Mouse (Mus musculus) CH12.LX (cell line): Measurements from ENCODE around the gene Cmklr1. TPM values are rescaled to one million over a fixed set of nuclear protein-coding genes. Genes with fewer than 3 reads are reported as not detected.

Experiments used
- DNase-seq: peaks from one replicate; pipeline ENCODE4 v3.0.0-alpha.2; 2013; ENCODE audit errors: extremely low read depth
- H3K27ac ChIP-seq: 2 replicates; pipeline ENCODE4 v1.5.1; 2012; ENCODE audit warnings: low read depth, mild to moderate bottlenecking, control low read depth, moderate library complexity; ENCODE audit not compliant: insufficient read depth
- H3K27me3 ChIP-seq: replicated peaks from 2 replicates; pipeline ENCODE3; 2012; ENCODE audit warnings: inconsistent platforms
- H3K36me3 ChIP-seq, 2 experiments: replicated peaks in 1 of 2; 2 replicates each; pipeline versions ENCODE3 to v1.6.1; 2012; ENCODE audit warnings: inconsistent platforms in 1 of 2, low read length in 1 of 2, mild to moderate bottlenecking in 1 of 2, mixed read lengths in 1 of 2, moderate library complexity in 1 of 2; ENCODE audit not compliant: control insufficient read depth in 1 of 2, insufficient read depth in 1 of 2
- H3K4me1 ChIP-seq, 2 experiments: 2 replicates each; pipeline ENCODE4 v1.6.1; 2012; ENCODE audit warnings: inconsistent platforms in 1 of 2, moderate library complexity in 1 of 2; ENCODE audit not compliant: insufficient read depth in 2 of 2, control insufficient read depth in 1 of 2
- H3K4me2 ChIP-seq: 2 replicates; pipeline ENCODE4 v1.6.1; 2012; ENCODE audit warnings: low read depth, mild to moderate bottlenecking, control low read depth; ENCODE audit not compliant: poor library complexity, insufficient read depth, severe bottlenecking
- H3K4me3 ChIP-seq, 3 experiments: fragments of 150-350 bp in 1 of 3; sonication (generic) in 1 of 3; replicated peaks in 1 of 3; 2 replicates each; pipeline versions ENCODE3 to v1.5.1; 2011 to 2012; ENCODE audit warnings: low read depth in 2 of 3, low read length in 2 of 3, mild to moderate bottlenecking in 2 of 3, moderate library complexity in 2 of 3, control low read depth in 1 of 3, improper control_type of control experiment in 1 of 3, inconsistent platforms in 1 of 3, mixed read lengths in 1 of 3; ENCODE audit not compliant: poor library complexity in 1 of 3
- H3K79me2 ChIP-seq: replicated peaks from 2 replicates; pipeline ENCODE4 v1.6.1; 2012; ENCODE audit warnings: mild to moderate bottlenecking, moderate library complexity; ENCODE audit not compliant: control insufficient read depth, poor library complexity, insufficient read depth, severe bottlenecking; ENCODE audit errors: extremely low read depth
- H3K9ac ChIP-seq: 2 replicates; pipeline ENCODE4 v1.6.1; 2012; ENCODE audit warnings: low read depth, mild to moderate bottlenecking, control low read depth, moderate library complexity; ENCODE audit not compliant: insufficient read depth
- H3K9me3 ChIP-seq: replicated peaks from 2 replicates; pipeline ENCODE3; 2012; ENCODE audit warnings: low read length, inconsistent platforms, mixed read lengths
- BHLHE40 ChIP-seq: IDR thresholded peaks from 2 replicates; pipeline ENCODE4 v1.6.1; 2011; ENCODE audit warnings: mild to moderate bottlenecking, low read depth, low read length, improper control_type of control experiment
- CHD1 ChIP-seq: IDR thresholded peaks from 2 replicates; pipeline ENCODE4 v1.6.1; 2012; ENCODE audit warnings: low read depth, low read length, improper control_type of control experiment, inconsistent platforms
- CTCF ChIP-seq, 2 experiments: IDR thresholded peaks in 1 of 2; conservative IDR thresholded peaks in 1 of 2; 2 replicates each; pipeline ENCODE4 v1.5.1; 2011 to 2012; ENCODE audit warnings: low read depth in 2 of 2, low read length in 2 of 2, improper control_type of control experiment in 1 of 2, inconsistent platforms in 1 of 2, mild to moderate bottlenecking in 1 of 2, moderate library complexity in 1 of 2
- E2F4 ChIP-seq: IDR thresholded peaks from 2 replicates; pipeline ENCODE4 v1.6.1; 2011; ENCODE audit warnings: low read depth, low read length, improper control_type of control experiment; ENCODE audit not compliant: insufficient replicate concordance
- EP300 ChIP-seq: IDR thresholded peaks from 2 replicates; pipeline ENCODE4 v1.6.1; 2011; ENCODE audit warnings: low read length, improper control_type of control experiment
- ETS1 ChIP-seq: conservative IDR thresholded peaks from 2 replicates; pipeline ENCODE4 v1.6.1; 2012; ENCODE audit warnings: low read depth, mild to moderate bottlenecking, inconsistent platforms, low read length, improper control_type of control experiment, moderate library complexity
- HCFC1 ChIP-seq: IDR thresholded peaks from 2 replicates; pipeline ENCODE4 v1.6.1; 2012; ENCODE audit warnings: low read depth, mild to moderate bottlenecking, inconsistent platforms, low read length, improper control_type of control experiment
- JUN ChIP-seq: IDR thresholded peaks from 2 replicates; pipeline ENCODE4 v1.6.1; 2011; ENCODE audit warnings: low read depth, mild to moderate bottlenecking, low read length, improper control_type of control experiment, moderate library complexity; ENCODE audit not compliant: insufficient read depth
- JUND ChIP-seq: conservative IDR thresholded peaks from 2 replicates; pipeline ENCODE4 v1.6.1; 2011; ENCODE audit warnings: low read depth, low read length, improper control_type of control experiment
- KAT2A ChIP-seq: IDR thresholded peaks from 2 replicates; pipeline ENCODE4 v1.6.1; 2012; ENCODE audit warnings: low read length, improper control_type of control experiment, inconsistent platforms; ENCODE audit not compliant: insufficient replicate concordance
- NELFE ChIP-seq: IDR thresholded peaks from 2 replicates; pipeline ENCODE4 v1.6.1; 2011; ENCODE audit warnings: low read depth, low read length, improper control_type of control experiment
- NRF1 ChIP-seq: IDR thresholded peaks from 2 replicates; pipeline ENCODE4 v1.6.1; 2014; ENCODE audit warnings: low read depth, mild to moderate bottlenecking, inconsistent platforms, low read length, improper control_type of control experiment, moderate library complexity
- PAX5 ChIP-seq: IDR thresholded peaks from 2 replicates; pipeline ENCODE4 v1.6.1; 2012; ENCODE audit warnings: low read length, inconsistent platforms, mixed read lengths
- POLR2AphosphoS2 ChIP-seq: IDR thresholded peaks from 2 replicates; pipeline ENCODE4 v1.6.1; 2011; ENCODE audit warnings: low read depth, low read length, improper control_type of control experiment
- RCOR1 ChIP-seq: conservative IDR thresholded peaks from 2 replicates; pipeline ENCODE4 v1.6.1; 2012; ENCODE audit warnings: low read depth, mild to moderate bottlenecking, inconsistent platforms, low read length, improper control_type of control experiment
- SMC3 ChIP-seq: IDR thresholded peaks from 2 replicates; pipeline ENCODE4 v1.6.1; 2011; ENCODE audit warnings: low read depth, low read length, improper control_type of control experiment
- UBTF ChIP-seq: IDR thresholded peaks from 2 replicates; pipeline ENCODE4 v1.6.1; 2012; ENCODE audit warnings: low read depth, mild to moderate bottlenecking, inconsistent platforms, low read length, improper control_type of control experiment, moderate library complexity
- ZC3H11A ChIP-seq: IDR thresholded peaks from 2 replicates; pipeline ENCODE4 v1.6.1; 2012; ENCODE audit warnings: low read depth, mild to moderate bottlenecking, inconsistent platforms, low read length, improper control_type of control experiment
- ZMIZ1 ChIP-seq: IDR thresholded peaks from 2 replicates; pipeline ENCODE4 v1.6.1; 2012; ENCODE audit warnings: low read depth, mild to moderate bottlenecking, inconsistent platforms, low read length, improper control_type of control experiment
- dilution Hi-C: fragments of 300-500 bp; cut with MboI; formaldehyde crosslinking; loops from 2 replicates; pipeline ENCODE4 v1.14.3; 2020; ENCODE audit warnings: low sequenced_read_pairs; ENCODE audit not compliant: extremely low pct_unique_long_range_greater_than_20kb, extremely low pct_ligation_motif_present
- in situ Hi-C: fragments of 300-500 bp; cut with MboI; formaldehyde crosslinking; loops from 3 replicates; pipeline ENCODE4 v1.14.3; 2019; ENCODE audit warnings: low sequenced_read_pairs, low pct_ligation_motif_present, low pct_unique_long_range_greater_than_20kb, mixed read lengths
- polyA plus RNA-seq: library from polyadenylated mRNA; unstranded; fragments of >175 nt; gene quantifications from 2 replicates; pipeline ENCODE4 v1.2.1, GENCODE M21; 2012; ENCODE audit warnings: low read depth; ENCODE audit not compliant: insufficient read length
- total RNA-seq, 2 experiments: library from RNA; depleted of rRNA; stranded (reverse); fragments of 300-350 nt in 1 of 2; fragments of >200 nt in 1 of 2; gene quantifications; 2 replicates each; pipeline ENCODE4 v1.2.3; 2012 to 2014

Cmklr1 gene
- total and polyA plus RNA-seq, 3 experiments, result not detected

DNA sequence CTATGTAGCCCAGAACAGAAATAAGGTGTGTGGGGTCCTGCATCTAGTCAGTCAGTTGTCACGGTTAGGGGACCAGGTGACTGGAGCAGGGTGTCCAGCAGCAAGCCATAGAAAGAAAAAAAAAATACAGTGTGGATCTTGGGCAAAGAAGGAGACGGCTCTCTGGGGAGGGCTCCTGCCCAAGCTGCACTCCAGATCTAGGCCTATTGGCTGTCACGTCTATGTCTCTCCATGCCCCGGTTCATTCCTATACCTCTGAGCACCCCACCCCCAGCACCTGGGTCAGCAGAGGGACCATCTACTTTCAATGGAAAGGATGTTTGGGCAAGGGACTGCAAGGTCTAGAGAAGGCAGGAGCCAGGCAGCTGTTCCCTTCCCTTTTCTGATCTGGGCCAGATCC lies 29.3 kb upstream of the Cmklr1 start:
- Histone ChIP-seq H3K27ac (no peak overlapping the region), H3K36me3 (no peaks in the 10 kb centered on the region), H3K79me2 (no peaks in the 10 kb centered on the region), H3K9ac (no peak overlapping the region), H3K4me2 (no peak overlapping the region), H3K4me1 (no peaks in the 10 kb centered on the region), H3K4me3 (no peak overlapping the region), H3K9me3 (peaks cover 3% of the 10 kb centered on the region), H3K27me3 (peaks cover 63% of the 10 kb centered on the region)
- dilution Hi-C loops, result no loop called here
- in situ Hi-C loops, result no loop called here
- no peak for DNase-seq
- no peak for TF ChIP-seq JUN
- TF ChIP-seq HCFC1, result no peak
- TF ChIP-seq PAX5, result no peak
- TF ChIP-seq UBTF, result no peak
- TF ChIP-seq KAT2A, result no peak
- TF ChIP-seq ZMIZ1, result no peak
- TF ChIP-seq CHD1, result no peak
- TF ChIP-seq E2F4, result no peak
- TF ChIP-seq POLR2AphosphoS2, result no peak
- TF ChIP-seq ETS1, result no peak
- no peak for TF ChIP-seq NRF1
- no peak for TF ChIP-seq NELFE
- no peak for TF ChIP-seq RCOR1
- no peak for TF ChIP-seq JUND
- TF ChIP-seq ZC3H11A, result no peak
- no peak for TF ChIP-seq EP300
- TF ChIP-seq BHLHE40, result no peak
- no peak for TF ChIP-seq CTCF (conservative IDR thresholded peaks at IDR 0.05 in 1 of 2, IDR thresholded peaks at IDR 0.05 in 1 of 2; ENCODE audit: low read depth in 2 of 2, low read length in 2 of 2)
- no peak for TF ChIP-seq SMC3

DNA sequence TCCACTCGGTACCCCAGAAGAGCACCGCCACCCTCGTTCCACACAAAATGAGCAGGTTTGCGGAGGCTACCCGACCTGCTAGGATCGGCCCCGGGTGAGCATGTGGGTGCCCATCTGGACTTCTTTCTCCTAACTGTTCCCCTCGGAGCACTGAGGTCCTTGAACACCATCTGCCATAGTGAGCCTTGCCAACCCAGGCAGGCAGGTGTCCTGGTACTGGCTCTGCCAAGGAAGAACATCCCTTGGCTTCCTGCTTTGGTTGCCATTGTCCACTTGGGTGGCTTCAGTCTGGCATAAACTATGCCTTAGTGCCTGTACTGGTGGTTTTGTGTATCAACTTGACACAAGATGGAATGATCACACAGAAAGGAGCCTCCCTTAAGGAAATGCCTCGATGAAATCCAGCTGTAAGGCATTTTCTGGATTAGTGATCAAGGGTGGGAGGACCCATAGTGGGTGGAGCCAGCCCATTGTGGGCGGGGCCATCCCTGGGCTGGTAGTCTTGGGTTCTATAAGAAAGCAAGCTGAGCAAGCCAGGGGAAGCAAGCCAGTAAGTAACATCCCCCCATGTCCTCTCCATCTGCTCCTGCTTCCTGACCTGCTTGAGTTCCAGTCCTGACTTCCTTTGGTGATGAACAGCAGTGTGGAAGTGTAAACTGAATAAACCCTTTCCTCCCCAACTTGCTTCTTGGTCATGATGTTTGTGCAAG lies 28.7 kb upstream of the Cmklr1 start:
- dilution Hi-C loops, result no loop called here
- no peak overlapping the region for H3K4me2 ChIP-seq
- H3K9ac ChIP-seq, result no peak overlapping the region
- in situ Hi-C loops, result no loop called here
- no peak for TF ChIP-seq ZC3H11A
- no peak for TF ChIP-seq ZMIZ1
- H3K4me3 ChIP-seq, result no peak overlapping the region
- no peaks in the 10 kb centered on the region for H3K4me1 ChIP-seq
- peaks cover 59% of the 10 kb centered on the region for H3K27me3 ChIP-seq
- H3K36me3 ChIP-seq, result no peaks in the 10 kb centered on the region
- no peaks in the 10 kb centered on the region for H3K79me2 ChIP-seq
- H3K27ac ChIP-seq, result no peak overlapping the region
- no peak for DNase-seq
- H3K9me3 ChIP-seq, result peaks cover 3% of the 10 kb centered on the region
